Mouse (Mus musculus) forebrain, postnatal 0 days (tissue): Measurements from ENCODE around the gene Padi2. TPM values are rescaled to one million over a fixed set of nuclear protein-coding genes. Genes with fewer than 3 reads are reported as not detected.

Source experiments
- ATAC-seq: fragments of 200-750 bp; cut with Nextera tagmentation; 2 replicates; pipeline ENCODE4 v1.8.0; 2017; ENCODE audit warnings: mild to moderate bottlenecking, moderate library complexity
- DNase-seq: peaks from one replicate; pipeline ENCODE4 v3.0.0-alpha.2; 2015
- H3K27ac ChIP-seq: fragments of 300-500 bp; sonication (generic); 2 replicates; pipeline ENCODE4 v1.5.1; 2014; ENCODE audit warnings: low read depth, mild to moderate bottlenecking, antibody characterized with exemption, low read length, moderate library complexity, mixed read lengths
- H3K27me3 ChIP-seq: fragments of 300-500 bp; sonication (generic); 2 replicates; pipeline ENCODE4 v1.6.1; 2014; ENCODE audit warnings: mild to moderate bottlenecking, low read length, mixed read lengths; ENCODE audit not compliant: insufficient read depth
- H3K36me3 ChIP-seq: fragments of 300-500 bp; sonication (generic); 2 replicates; pipeline ENCODE4 v1.6.1; 2014; ENCODE audit warnings: mild to moderate bottlenecking, moderate library complexity; ENCODE audit not compliant: insufficient read depth
- H3K4me1 ChIP-seq: fragments of 300-500 bp; sonication (generic); 2 replicates; pipeline ENCODE4 v1.6.1; 2014; ENCODE audit warnings: antibody characterized with exemption; ENCODE audit not compliant: insufficient read depth
- H3K4me2 ChIP-seq: fragments of 300-500 bp; sonication (generic); 2 replicates; pipeline ENCODE4 v1.6.1; 2014; ENCODE audit warnings: low read depth, mild to moderate bottlenecking, moderate library complexity
- H3K4me3 ChIP-seq: fragments of 300-500 bp; sonication (generic); 2 replicates; pipeline ENCODE4 v1.5.1; 2014; ENCODE audit warnings: low read depth, low read length, mixed read lengths
- H3K9ac ChIP-seq: fragments of 300-500 bp; sonication (generic); 2 replicates; pipeline ENCODE4 v1.6.1; 2014; ENCODE audit warnings: mild to moderate bottlenecking
- H3K9me3 ChIP-seq: fragments of 300-500 bp; sonication (generic); 2 replicates; pipeline ENCODE4 v1.6.1; 2016; ENCODE audit warnings: low read length
- CTCF ChIP-seq: sonication (generic); IDR thresholded peaks from 2 replicates; pipeline ENCODE4 v1.5.1; 2016; ENCODE audit warnings: antibody characterized with exemption, control low read depth, low read depth
- WGBS: fragments of 180-500 bp; shearing (Covaris S2); extraction: QIAGEN DNeasy Blood & Tissue Kit; methylation state at CpG from one replicate; pipeline ENCODE4 v1.1.7; 2014; 5-methylcytosine and 5-hydroxymethylcytosine counted together
- polyA plus RNA-seq: library from polyadenylated mRNA; unstranded; fragments of >200 nt; fragmentation: Nextera tagmentation; extraction: Ambion mirVana; gene quantifications from 2 replicates; pipeline ENCODE4 v1.2.1, GENCODE M21; 2015
- total RNA-seq: library from RNA; depleted of rRNA; stranded (reverse); fragments of >200 nt; gene quantifications from 2 replicates; pipeline ENCODE4 v1.2.3, GENCODE M21; 2014; rRNA removed

Gene Padi2
- total and polyA plus RNA-seq, 2 experiments from 2014 or later = 1.3 to 1.8 TPM

DNA sequence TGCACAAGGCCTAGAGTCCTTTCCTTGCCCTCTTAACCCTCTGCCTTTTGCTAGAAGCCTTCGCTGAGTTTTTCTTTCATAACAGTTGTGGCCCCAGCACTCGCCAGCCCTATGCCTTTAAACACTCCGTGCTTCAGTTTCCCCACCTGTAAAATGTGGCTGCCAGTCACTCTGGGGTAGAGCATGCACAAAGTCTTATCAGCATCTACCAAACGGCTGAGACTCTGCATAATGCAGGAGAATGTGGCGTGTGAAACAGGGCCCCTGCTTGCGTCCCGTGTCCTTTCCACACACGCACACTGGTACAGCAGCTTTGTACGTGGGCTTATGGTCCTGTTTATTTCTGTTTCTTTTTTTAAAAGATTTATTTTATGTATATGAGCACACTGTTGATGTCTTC is 90.7 kb downstream of the Padi2 start:
- peaks cover 94% of the 10 kb centered on the region for H3K36me3 ChIP-seq
- no peak overlapping the region for H3K27ac ChIP-seq
- no peak overlapping the region for H3K4me3 ChIP-seq
- H3K27me3 ChIP-seq = no peaks in the 10 kb centered on the region
- ATAC-seq (no peak), DNase-seq (no peak)
- no peak for TF ChIP-seq CTCF
- no peak overlapping the region for H3K4me2 ChIP-seq
- H3K9me3 ChIP-seq = no peaks in the 10 kb centered on the region
- 94% methylated on average over 9 of the region's 9 CpGs for WGBS
- no peak overlapping the region for H3K9ac ChIP-seq
- H3K4me1 ChIP-seq = no peaks in the 10 kb centered on the region

Other genes with a start within 250 kb of the Padi2 start
- gene Arhgef10l, start 240.3 kb upstream of the Padi2 start, total RNA-seq = 52.5 and 59.0 TPM in 2 replicates
- 13.8 and 16.5 TPM in 2 replicates for gene Arhgef10l, start 240.3 kb upstream of the Padi2 start, polyA plus RNA-seq
- gene Rcc2, start 205.8 kb upstream of the Padi2 start, total RNA-seq = 55.2 and 62.3 TPM in 2 replicates
- 20.3 and 20.8 TPM in 2 replicates for gene Rcc2, start 205.8 kb upstream of the Padi2 start, polyA plus RNA-seq
- 0.08 TPM in 1 of 2 replicates, not detected in the other for gene Padi6, start 163.7 kb upstream of the Padi2 start, total RNA-seq
- 0.11 and 0.18 TPM in 2 replicates for gene Padi6, start 163.7 kb upstream of the Padi2 start, polyA plus RNA-seq
- not detected in 2 replicates for gene Padi4, start 132.1 kb upstream of the Padi2 start, total RNA-seq
- gene Padi4, start 132.1 kb upstream of the Padi2 start, polyA plus RNA-seq = 0.06 TPM in 2 replicates
- gene Padi3, start 95.7 kb upstream of the Padi2 start, total RNA-seq = not detected in 2 replicates
- gene Padi3, start 95.7 kb upstream of the Padi2 start, polyA plus RNA-seq = 0.06 TPM in 1 of 2 replicates, not detected in the other
- gene Padi1, start 60.6 kb upstream of the Padi2 start, total RNA-seq = 0.08 and 0.10 TPM in 2 replicates
- gene Padi1, start 60.6 kb upstream of the Padi2 start, polyA plus RNA-seq = 0.06 and 0.08 TPM in 2 replicates
- 254 and 308 TPM in 2 replicates for gene Sdhb, start 54.9 kb downstream of the Padi2 start, total RNA-seq
- 564 and 623 TPM in 2 replicates for gene Sdhb, start 54.9 kb downstream of the Padi2 start, polyA plus RNA-seq
- 205 and 251 TPM in 2 replicates for gene Atp13a2, start 80.5 kb downstream of the Padi2 start, total RNA-seq
- 119 and 141 TPM in 2 replicates for gene Atp13a2, start 80.5 kb downstream of the Padi2 start, polyA plus RNA-seq
- 22.2 and 25.1 TPM in 2 replicates for gene Mfap2, start 104.1 kb downstream of the Padi2 start, total RNA-seq
- 124 and 148 TPM in 2 replicates for gene Mfap2, start 104.1 kb downstream of the Padi2 start, polyA plus RNA-seq
- gene Crocc, start 154.2 kb downstream of the Padi2 start, total RNA-seq = 29.9 and 43.0 TPM in 2 replicates
- 3.5 and 3.8 TPM in 2 replicates for gene Crocc, start 154.2 kb downstream of the Padi2 start, polyA plus RNA-seq
- gene Necap2, start 172.0 kb downstream of the Padi2 start, total RNA-seq = 49.6 and 51.1 TPM in 2 replicates
- gene Necap2, start 172.0 kb downstream of the Padi2 start, polyA plus RNA-seq = 38.9 and 43.0 TPM in 2 replicates
- 0.08 and 0.67 TPM in 2 replicates for gene Spata21, start 182.0 kb downstream of the Padi2 start, total RNA-seq
- 0.31 and 0.68 TPM in 2 replicates for gene Spata21, start 182.0 kb downstream of the Padi2 start, polyA plus RNA-seq
- gene Szrd1, start 233.4 kb downstream of the Padi2 start, total RNA-seq = 57.8 and 60.5 TPM in 2 replicates
- 17.2 and 17.5 TPM in 2 replicates for gene Szrd1, start 233.4 kb downstream of the Padi2 start, polyA plus RNA-seq
- gene Fbxo42, start 241.6 kb downstream of the Padi2 start, total RNA-seq = 12.4 and 18.0 TPM in 2 replicates
- 9.9 and 13.1 TPM in 2 replicates for gene Fbxo42, start 241.6 kb downstream of the Padi2 start, polyA plus RNA-seq